ENCODE assay signal across 8 mouse cellular contexts in the genomic region with DNA sequence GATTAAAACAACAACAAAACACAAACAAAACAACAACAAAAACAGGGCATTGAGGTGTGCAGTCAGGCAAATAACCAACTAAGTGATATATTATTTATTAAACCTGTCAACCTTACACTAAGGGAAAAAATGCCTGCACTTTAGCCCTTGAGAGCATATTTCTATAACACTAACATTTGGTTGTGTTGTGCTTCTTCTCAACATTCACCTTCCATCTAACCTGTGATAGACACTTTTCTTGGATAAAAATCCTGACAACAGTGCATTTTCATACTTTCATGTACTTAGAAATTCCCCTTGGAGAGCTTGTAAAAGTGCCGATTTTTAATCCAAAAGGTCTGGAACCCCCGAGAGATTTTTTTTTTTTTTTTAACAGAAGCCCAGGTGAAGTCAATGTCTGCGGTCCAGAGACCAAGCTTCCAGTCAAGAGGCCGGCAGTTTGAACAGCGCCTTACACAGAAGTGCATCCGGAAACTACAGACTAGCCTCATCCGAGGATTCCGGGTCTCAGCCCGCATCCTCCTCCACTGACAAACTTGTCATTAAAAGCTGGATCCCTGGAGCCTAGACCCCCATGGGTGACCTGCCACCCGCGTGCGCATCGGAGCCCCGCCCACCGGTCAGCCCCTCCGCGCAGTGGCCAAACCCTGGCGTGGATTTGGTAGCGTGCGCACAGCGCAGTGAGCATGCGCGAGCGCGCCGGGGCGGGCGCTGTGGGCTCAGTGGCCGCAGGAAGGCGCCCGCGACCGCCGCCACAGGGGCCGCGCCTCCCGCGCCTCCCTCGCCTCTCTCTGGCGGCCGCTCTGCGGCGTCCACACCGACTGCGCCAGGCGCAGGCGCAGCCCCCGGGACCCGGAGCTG. TPM values are rescaled to one million over a fixed set of nuclear protein-coding genes. Genes with fewer than 3 reads are reported as not detected.
DNase-seq lines count a peak whose midpoint lies in the region; ATAC-seq lines count a peak whose summit lies in the region.

A gene (plus strand): TSS at position 643 of the 861 bp plus-strand sequence.

- peak within 1 kb of the TSS; percentile 92 for H3K4me3 ChIP-seq in embryonic facial prominence, embryonic 13.5 days
- H3K4me3 ChIP-seq in limb, embryonic 11.5 days (ENCODE audit: low read depth, low read length) = peak within 1 kb of the TSS; percentile 90
- H3K4me3 ChIP-seq in midbrain, embryonic 13.5 days (replicated peaks) = peak within 1 kb of the TSS; percentile 89

- H3K9me3 ChIP-seq in embryonic facial prominence, embryonic 13.5 days = no peaks in the 10 kb centered on the region
- no peaks in the 10 kb centered on the region for H3K9me3 ChIP-seq in limb, embryonic 11.5 days (ENCODE audit: control insufficient read depth, low read length)
- no peaks in the 10 kb centered on the region for H3K9me3 ChIP-seq in midbrain, embryonic 13.5 days

- peak within 1 kb of the TSS; percentile 64; the same call in 1 of the 2 replicates for H3K27ac ChIP-seq in embryonic facial prominence, embryonic 13.5 days
- H3K27ac ChIP-seq in limb, embryonic 11.5 days (replicated peaks; ENCODE audit: low read depth, low read length) = peak within 1 kb of the TSS; percentile 55; the same call in 1 of the 2 replicates
- H3K27ac ChIP-seq in midbrain, embryonic 13.5 days = peak within 1 kb of the TSS; percentile 78

- peak; percentile 85 for ATAC-seq in embryonic facial prominence, embryonic 13.5 days (ENCODE audit: insufficient number of reproducible peaks, insufficient read depth, low FRiP score, low TSS enrichment, low read depth)
- ATAC-seq in limb, embryonic 11.5 days (ENCODE audit: insufficient number of reproducible peaks, low FRiP score, low TSS enrichment, low read depth) = peak; percentile 91
- ATAC-seq in midbrain, embryonic 13.5 days = peak; percentile 96

- peak within 1 kb of the TSS; percentile 90 for H3K9ac ChIP-seq in embryonic facial prominence, embryonic 13.5 days
- H3K9ac ChIP-seq in limb, embryonic 11.5 days (ENCODE audit: low read length) = peak within 1 kb of the TSS; percentile 87
- H3K9ac ChIP-seq in midbrain, embryonic 13.5 days (replicated peaks) = peak within 1 kb of the TSS; percentile 89

- DNase-seq in 3T3-L1 (ENCODE audit: low read depth, low spot score) = peak; percentile 81
- DNase-seq in adrenal gland, postnatal 4 days (ENCODE audit: low spot score in 2 of 2) = peak; percentile 84 to 89
- DNase-seq in heart, adult 18-20 months = peak; percentile 95
- DNase-seq in kidney, adult 18-20 months = peak; percentile 94
- peak; percentile 92 for DNase-seq in limb, embryonic 11.5 days (ENCODE audit: low spot score)
- DNase-seq in spleen, adult 12 weeks (ENCODE audit: low spot score) = peak; percentile 76

- H3K4me2 ChIP-seq in embryonic facial prominence, embryonic 13.5 days = peak within 1 kb of the TSS; percentile 74
- H3K4me2 ChIP-seq in limb, embryonic 11.5 days (ENCODE audit: low read depth, severe bottlenecking) = peak within 1 kb of the TSS; percentile 75
- H3K4me2 ChIP-seq in midbrain, embryonic 13.5 days (replicated peaks) = peak within 1 kb of the TSS; percentile 69

- under 1% methylated on average over 49 of the region's 49 CpGs for WGBS in embryonic facial prominence, embryonic 13.5 days
- WGBS in limb, embryonic 11.5 days = under 1% methylated on average over 48 of the region's 49 CpGs
- WGBS in midbrain, embryonic 13.5 days = 0% methylated on average over 49 of the region's 49 CpGs

- H3K36me3 ChIP-seq in embryonic facial prominence, embryonic 13.5 days = no peaks in the 10 kb centered on the region
- H3K36me3 ChIP-seq in limb, embryonic 11.5 days (ENCODE audit: control insufficient read depth, insufficient read depth, low read length) = no peaks in the 10 kb centered on the region
- no peaks in the 10 kb centered on the region for H3K36me3 ChIP-seq in midbrain, embryonic 13.5 days

- H3K27me3 ChIP-seq in embryonic facial prominence, embryonic 13.5 days = no peaks in the 10 kb centered on the region
- no peaks in the 10 kb centered on the region for H3K27me3 ChIP-seq in limb, embryonic 11.5 days (ENCODE audit: control insufficient read depth, insufficient read depth, low read length)
- H3K27me3 ChIP-seq in midbrain, embryonic 13.5 days = no peaks in the 10 kb centered on the region

- peaks cover 44% of the 10 kb centered on the region for H3K4me1 ChIP-seq in embryonic facial prominence, embryonic 13.5 days
- peaks cover 5% of the 10 kb centered on the region; the same call in 1 of the 2 replicates for H3K4me1 ChIP-seq in limb, embryonic 11.5 days (ENCODE audit: control insufficient read depth, insufficient read depth, low read length)
- peaks cover 44% of the 10 kb centered on the region for H3K4me1 ChIP-seq in midbrain, embryonic 13.5 days (replicated peaks)

RNA-seq across cellular contexts. Expression of the gene that starts here (rescaled TPM):
- total RNA-seq in adrenal gland, postnatal 4 days (2021) = 10 to 100 TPM; 18.3 to 18.7 TPM
- polyA plus RNA-seq in embryonic facial prominence, embryonic 13.5 days (2015; fragmentation: Nextera tagmentation; extraction: Ambion mirVana) = 12.0 and 12.5 TPM in 2 replicates
- total RNA-seq in heart, adult 18-20 months (2021) = 1 to 10 TPM; 9.1 to 9.9 TPM
- 26.5 and 28.8 TPM in 2 replicates for polyA plus RNA-seq in limb, embryonic 11.5 days (2014; fragmentation: Nextera tagmentation; extraction: Ambion mirVana)
- polyA plus RNA-seq in midbrain, embryonic 13.5 days (2015; fragmentation: Nextera tagmentation; extraction: Ambion mirVana) = 11.8 and 12.2 TPM in 2 replicates

Comparison
In these comparisons a context has a peak if more than half of its experiments do, and no peak if none do; other contexts are left out.
1. Peak in every context shown above with its lines: DNase-seq, ATAC-seq, H3K4me3 ChIP-seq and H3K27ac ChIP-seq.